Mouse (Mus musculus) myocyte (in vitro differentiated cells): ENCODE measurements around the gene Erv3. TPM values are rescaled to one million over a fixed set of nuclear protein-coding genes. Genes with fewer than 3 reads are reported as not detected.
A peak's percentile ranks its signal among the peaks of the same experiment; 100 is the strongest.

ENCODE experiments used
- H3K27me3 ChIP-seq: one replicate; pipeline ENCODE4 v1.6.1; 2011; ENCODE audit not compliant: control insufficient read depth, insufficient read depth, insufficient read length
- H3K36me3 ChIP-seq: one replicate; pipeline ENCODE4 v1.6.1; 2011; ENCODE audit not compliant: control insufficient read depth, insufficient read depth
- H3K4me2 ChIP-seq: one replicate; pipeline ENCODE4 v1.6.1; 2011; ENCODE audit warnings: low read depth, control low read depth
- H3K4me3 ChIP-seq: one replicate; pipeline ENCODE4 v1.5.1; 2011; ENCODE audit warnings: mild to moderate bottlenecking, control low read depth, moderate library complexity
- H3K79me2 ChIP-seq: one replicate; pipeline ENCODE4 v1.6.1; 2011; ENCODE audit not compliant: control insufficient read depth, insufficient read depth
- H3ac ChIP-seq: one replicate; pipeline ENCODE4 v1.6.1; 2011; ENCODE audit not compliant: control insufficient read depth, insufficient read length
- CEBPB ChIP-seq: IDR thresholded peaks from 2 replicates; pipeline ENCODE4 v1.6.1; 2011; ENCODE audit warnings: mild to moderate bottlenecking, moderate library complexity; ENCODE audit not compliant: poor library complexity, insufficient read depth, severe bottlenecking
- E2F4 ChIP-seq: IDR thresholded peaks from one replicate; pipeline ENCODE4 v1.6.1; 2011; ENCODE audit warnings: mild to moderate bottlenecking, control low read depth, moderate library complexity; ENCODE audit not compliant: insufficient read depth
- MAX ChIP-seq: IDR thresholded peaks from one replicate; pipeline ENCODE4 v1.6.1; 2011; ENCODE audit warnings: low read depth, mild to moderate bottlenecking, control low read depth
- MYOD1 ChIP-seq, 3 experiments: IDR thresholded peaks; one replicate each; pipeline ENCODE4 v1.6.1; 2011; ENCODE audit warnings: control low read depth in 2 of 3, low read depth in 2 of 3, mild to moderate bottlenecking in 2 of 3, moderate library complexity in 1 of 3; ENCODE audit not compliant: insufficient read length in 2 of 3, control insufficient read depth in 1 of 3
- MYOG ChIP-seq, 3 experiments: IDR thresholded peaks; one replicate each; pipeline ENCODE4 v1.6.1; 2011; ENCODE audit warnings: control low read depth in 2 of 3, low read depth in 2 of 3, mild to moderate bottlenecking in 2 of 3; ENCODE audit not compliant: insufficient read length in 2 of 3, control insufficient read depth in 1 of 3, insufficient read depth in 1 of 3
- POLR2A ChIP-seq: IDR thresholded peaks from one replicate; pipeline ENCODE4 v1.6.1; 2011; ENCODE audit warnings: low read depth, mild to moderate bottlenecking, control low read depth, moderate library complexity; ENCODE audit not compliant: insufficient read length
- POLR2AphosphoS2 ChIP-seq: IDR thresholded peaks from one replicate; pipeline ENCODE4 v1.6.1; 2011; ENCODE audit warnings: low read depth, control low read depth; ENCODE audit not compliant: insufficient read length
- REST ChIP-seq: IDR thresholded peaks from one replicate; pipeline ENCODE4 v1.6.1; 2011; ENCODE audit warnings: mild to moderate bottlenecking, control low read depth, moderate library complexity; ENCODE audit not compliant: insufficient read depth, insufficient read length
- SRF ChIP-seq: IDR thresholded peaks from one replicate; pipeline ENCODE4 v1.6.1; 2011; ENCODE audit warnings: low read depth; ENCODE audit not compliant: control insufficient read depth, insufficient read length
- TCF12 ChIP-seq: IDR thresholded peaks from one replicate; pipeline ENCODE4 v1.6.1; 2011; ENCODE audit warnings: mild to moderate bottlenecking, control low read depth; ENCODE audit not compliant: poor library complexity, insufficient read depth, severe bottlenecking
- TCF3 ChIP-seq: IDR thresholded peaks from one replicate; pipeline ENCODE4 v1.6.1; 2011; ENCODE audit warnings: low read depth, control low read depth; ENCODE audit not compliant: insufficient read length
- USF1 ChIP-seq: IDR thresholded peaks from one replicate; pipeline ENCODE4 v1.6.1; 2011; ENCODE audit warnings: low read depth, mild to moderate bottlenecking, control low read depth, moderate library complexity
- polyA plus RNA-seq: library from polyadenylated mRNA; unstranded; fragments of >200 nt; fragmentation: generic; extraction: Trizol; gene quantifications from one replicate; pipeline ENCODE4 v1.2.1, GENCODE M21; 2012; ENCODE audit warnings: missing spikeins

The Erv3 gene
- polyA plus RNA-seq, 1 experiment: 0.01 TPM

DNA sequence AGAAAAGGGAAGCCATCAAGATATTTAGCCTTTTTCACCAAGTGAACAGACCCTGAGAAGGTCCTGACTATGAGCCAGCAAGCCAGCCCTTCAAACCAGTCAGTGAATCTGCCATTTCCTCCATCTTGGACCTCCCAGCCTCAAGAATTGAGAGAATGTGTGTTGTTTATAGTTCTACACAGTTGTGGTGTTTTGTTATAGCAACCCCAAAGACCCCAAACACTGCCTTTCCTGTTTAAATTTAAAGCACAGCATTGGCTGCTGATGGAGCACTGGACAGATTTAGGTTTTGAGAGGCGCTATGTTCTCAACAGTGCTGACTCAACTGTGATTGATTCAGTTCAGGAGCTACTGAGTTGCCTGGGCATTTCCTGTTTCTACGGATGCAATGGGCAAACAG is 47.9 kb downstream of the Erv3 start:
- H3K4me2 ChIP-seq: no peak overlapping the region
- no peak for TF ChIP-seq SRF
- TF ChIP-seq REST: no peak
- no peak for TF ChIP-seq POLR2A
- TF ChIP-seq MAX: no peak
- no peak for TF ChIP-seq E2F4
- TF ChIP-seq USF1: no peak
- no peak for TF ChIP-seq POLR2AphosphoS2
- no peak for TF ChIP-seq TCF12
- TF ChIP-seq MYOD1 (IDR thresholded peaks at IDR 0.05; ENCODE audit: control insufficient read depth in 1 of 3, insufficient read length in 2 of 3, low read depth in 2 of 3): no peak
- TF ChIP-seq MYOG (IDR thresholded peaks at IDR 0.05; ENCODE audit: control insufficient read depth in 1 of 3, insufficient read depth in 1 of 3, insufficient read length in 2 of 3, low read depth in 2 of 3): no peak
- TF ChIP-seq TCF3: no peak
- TF ChIP-seq CEBPB: no peak
- H3ac ChIP-seq: no peak overlapping the region
- H3K4me3 ChIP-seq: no peak overlapping the region
- no peaks in the 10 kb centered on the region for H3K79me2 ChIP-seq
- H3K27me3 ChIP-seq: peaks cover 8% of the 10 kb centered on the region
- no peaks in the 10 kb centered on the region for H3K36me3 ChIP-seq

DNA sequence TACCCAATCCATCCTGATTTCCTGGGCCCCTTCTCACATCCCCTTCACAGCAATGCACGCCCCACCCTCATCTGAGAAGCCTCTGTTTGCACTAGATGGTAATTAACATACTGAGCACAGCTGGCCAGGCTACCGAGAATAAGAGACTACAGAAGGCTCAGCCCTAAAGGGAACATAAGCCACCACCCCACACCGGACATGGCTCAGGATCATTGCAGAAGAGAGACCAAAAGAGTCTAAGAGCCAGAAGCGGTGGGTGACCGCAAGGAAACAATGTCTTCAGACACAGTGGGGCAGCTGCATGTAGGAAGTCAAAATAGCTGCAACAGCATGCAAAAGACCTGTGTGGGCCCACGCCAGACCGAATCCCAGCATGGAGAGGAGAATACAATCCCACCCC is 50.7 kb downstream of the Erv3 start:
- no peak for TF ChIP-seq TCF12
- TF ChIP-seq TCF3: no peak
- no peak for TF ChIP-seq E2F4
- no peak for TF ChIP-seq REST
- no peak for TF ChIP-seq MYOG (IDR thresholded peaks at IDR 0.05; ENCODE audit: control insufficient read depth in 1 of 3, insufficient read depth in 1 of 3, insufficient read length in 2 of 3, low read depth in 2 of 3)
- TF ChIP-seq CEBPB: no peak
- no peak for TF ChIP-seq MYOD1 (IDR thresholded peaks at IDR 0.05; ENCODE audit: control insufficient read depth in 1 of 3, insufficient read length in 2 of 3, low read depth in 2 of 3)
- TF ChIP-seq SRF: no peak
- no peak for TF ChIP-seq MAX
- Histone ChIP-seq H3K4me3 (no peak overlapping the region), H3K79me2 (no peaks in the 10 kb centered on the region), H3K4me2 (no peak overlapping the region), H3K27me3 (peaks cover 5% of the 10 kb centered on the region), H3ac (no peak overlapping the region), H3K36me3 (no peaks in the 10 kb centered on the region)

DNA sequence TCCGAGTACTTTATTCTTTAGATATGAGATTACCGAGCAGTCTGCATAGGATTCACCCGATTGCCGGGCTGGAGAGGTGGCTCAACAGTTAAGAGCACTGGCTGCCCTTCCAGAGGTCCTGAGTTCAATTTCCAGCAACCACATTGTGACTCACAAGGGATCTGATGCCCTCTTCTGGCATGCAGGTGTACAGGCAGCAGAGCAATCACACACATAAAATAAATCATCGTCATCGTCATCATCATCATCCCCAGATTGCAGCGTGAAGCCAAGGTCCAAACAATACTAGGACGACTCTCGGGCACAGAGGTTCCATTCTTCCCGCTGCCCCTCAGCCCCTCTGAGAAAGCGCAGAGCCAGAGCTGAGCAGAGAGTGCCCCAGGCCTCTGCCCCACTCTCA is 51.9 kb downstream of the Erv3 start:
- H3K36me3 ChIP-seq: no peaks in the 10 kb centered on the region
- TF ChIP-seq E2F4: no peak
- TF ChIP-seq USF1: no peak
- no peak for TF ChIP-seq SRF
- TF ChIP-seq TCF12: no peak
- no peak for TF ChIP-seq CEBPB
- TF ChIP-seq REST: no peak
- TF ChIP-seq POLR2A: no peak
- no peak for TF ChIP-seq TCF3
- TF ChIP-seq MAX: no peak
- no peak for TF ChIP-seq MYOD1 (IDR thresholded peaks at IDR 0.05; ENCODE audit: control insufficient read depth in 1 of 3, insufficient read length in 2 of 3, low read depth in 2 of 3)
- TF ChIP-seq MYOG (IDR thresholded peaks at IDR 0.05; ENCODE audit: control insufficient read depth in 1 of 3, insufficient read depth in 1 of 3, insufficient read length in 2 of 3, low read depth in 2 of 3): no peak
- TF ChIP-seq POLR2AphosphoS2: no peak
- peak overlapping the region; percentile 24 for H3K4me2 ChIP-seq
- no peaks in the 10 kb centered on the region for H3K79me2 ChIP-seq
- no peak overlapping the region for H3K4me3 ChIP-seq
- H3ac ChIP-seq: no peak overlapping the region
- H3K27me3 ChIP-seq: no peaks in the 10 kb centered on the region

DNA sequence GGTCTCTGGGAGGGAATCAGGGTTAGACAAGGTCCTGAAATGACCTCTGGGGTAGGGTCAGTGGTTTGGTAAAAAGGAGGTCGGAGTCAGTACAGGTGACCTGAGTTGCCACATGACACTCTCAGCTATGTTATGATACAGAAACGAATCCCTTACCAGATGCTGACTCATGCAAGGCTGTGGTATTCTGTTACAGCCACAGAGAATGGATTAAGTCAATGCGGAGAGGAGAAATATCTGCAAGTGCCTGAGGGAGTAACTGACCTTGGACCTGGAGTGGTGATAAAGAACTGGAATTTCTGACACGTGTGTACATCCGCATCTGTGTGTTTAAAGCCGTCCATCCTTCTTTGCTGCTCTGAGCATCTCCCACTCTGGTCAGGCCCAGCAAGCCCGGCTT is 52.7 kb downstream of the Erv3 start:
- Histone ChIP-seq H3K79me2 (no peaks in the 10 kb centered on the region), H3K4me3 (no peak overlapping the region), H3K27me3 (no peaks in the 10 kb centered on the region), H3K4me2 (peak overlapping the region; percentile 24), H3ac (no peak overlapping the region), H3K36me3 (no peaks in the 10 kb centered on the region)
- TF ChIP-seq MYOD1 (IDR thresholded peaks at IDR 0.05; ENCODE audit: control insufficient read depth in 1 of 3, insufficient read length in 2 of 3, low read depth in 2 of 3): no peak
- no peak for TF ChIP-seq CEBPB
- no peak for TF ChIP-seq USF1
- TF ChIP-seq MYOG (IDR thresholded peaks at IDR 0.05; ENCODE audit: control insufficient read depth in 1 of 3, insufficient read depth in 1 of 3, insufficient read length in 2 of 3, low read depth in 2 of 3): no peak
- TF ChIP-seq TCF12: no peak
- no peak for TF ChIP-seq E2F4
- TF ChIP-seq POLR2AphosphoS2: no peak
- TF ChIP-seq MAX: no peak
- TF ChIP-seq REST: no peak
- TF ChIP-seq TCF3: no peak
- no peak for TF ChIP-seq POLR2A
- no peak for TF ChIP-seq SRF

DNA sequence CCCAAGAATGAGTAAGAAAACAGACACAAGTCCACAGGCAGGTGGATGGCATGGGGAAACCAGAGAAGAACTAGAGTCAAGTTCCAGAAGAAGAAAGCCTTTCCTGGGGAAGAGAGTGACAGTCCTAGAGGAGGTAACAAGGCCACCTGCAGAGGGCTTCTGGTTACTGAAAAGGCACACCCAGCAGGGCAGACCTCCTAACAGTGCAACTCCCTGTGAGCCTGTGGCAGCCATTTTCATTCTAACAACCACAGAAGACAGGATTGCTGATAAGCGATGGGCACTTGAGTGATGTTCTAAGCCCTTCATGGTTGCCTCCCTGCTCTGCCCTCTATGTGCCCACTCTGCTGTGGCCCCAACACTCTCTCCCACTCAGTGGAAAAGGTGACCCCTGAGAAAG is 54.2 kb downstream of the Erv3 start:
- Histone ChIP-seq H3K4me3 (no peak overlapping the region), H3K4me2 (no peak overlapping the region), H3K79me2 (no peaks in the 10 kb centered on the region), H3ac (no peak overlapping the region), H3K36me3 (no peaks in the 10 kb centered on the region), H3K27me3 (no peaks in the 10 kb centered on the region)
- TF ChIP-seq POLR2AphosphoS2: no peak
- TF ChIP-seq CEBPB: no peak
- no peak for TF ChIP-seq MYOD1 (IDR thresholded peaks at IDR 0.05; ENCODE audit: control insufficient read depth in 1 of 3, insufficient read length in 2 of 3, low read depth in 2 of 3)
- TF ChIP-seq MAX: no peak
- no peak for TF ChIP-seq E2F4
- TF ChIP-seq SRF: no peak
- TF ChIP-seq TCF3: no peak
- TF ChIP-seq REST: no peak
- no peak for TF ChIP-seq USF1
